14 mouse cellular contexts compared by ENCODE assay signal in the genomic region with DNA sequence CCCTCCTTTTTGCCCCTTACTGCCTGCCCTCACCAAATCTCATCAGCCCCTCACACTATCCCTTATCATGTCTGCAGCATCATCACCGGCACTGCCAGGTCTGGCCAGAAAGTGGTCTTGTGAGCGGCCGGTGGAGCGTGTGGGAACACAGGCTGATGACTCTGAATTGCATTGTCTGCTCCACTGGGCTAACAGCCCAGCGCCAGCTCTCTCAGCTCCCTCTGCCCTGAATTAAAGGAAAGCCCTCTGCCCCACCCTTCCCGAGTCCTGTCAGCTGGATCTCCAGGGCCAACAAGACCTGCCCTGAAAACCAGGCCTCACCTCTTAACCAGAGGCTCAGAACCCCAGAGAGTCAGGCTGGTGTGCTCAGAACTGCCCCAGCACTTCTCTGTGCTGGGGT.
DNase-seq lines count a peak whose midpoint lies in the region; ATAC-seq and TF ChIP-seq lines count a peak whose summit lies in the region.
"Had no signal": no experiment of that assay in that cellular context is flagged by ENCODE, and none has a peak within 500 bp of the region (broad histone marks: within the 10 kb centered on the region; RNA-seq: fewer than 3 reads in every experiment).

No protein-coding gene starts in this region.

- no peak overlapping the region for H3K9ac ChIP-seq in stomach, embryonic 15.5 days
- no peak overlapping the region for H3K9ac ChIP-seq in stomach, postnatal 0 days (ENCODE audit: low read length)
- H3K9ac ChIP-seq: heart, embryonic 13.5 days; intestine, embryonic 15.5 days; limb, embryonic 13.5 days; liver, postnatal 0 days; neural tube, embryonic 12.5 days had no signal

- 31% methylated on average over 6 of the region's 6 CpGs for WGBS in stomach, embryonic 15.5 days
- WGBS in stomach, postnatal 0 days = 10% methylated on average over 6 of the region's 6 CpGs

- H3K27ac ChIP-seq in stomach, embryonic 15.5 days = no peak overlapping the region
- no peak overlapping the region for H3K27ac ChIP-seq in stomach, postnatal 0 days (replicated peaks)
- H3K27ac ChIP-seq: heart, embryonic 13.5 days; intestine, embryonic 15.5 days; limb, embryonic 13.5 days had no signal

- H3K4me1 ChIP-seq in stomach, embryonic 15.5 days = no peaks in the 10 kb centered on the region
- no peaks in the 10 kb centered on the region for H3K4me1 ChIP-seq in stomach, postnatal 0 days (replicated peaks; ENCODE audit: control insufficient read depth, insufficient read depth)
- H3K4me1 ChIP-seq: heart, embryonic 13.5 days; intestine, embryonic 15.5 days had no signal

- H3K27me3 ChIP-seq in stomach, embryonic 15.5 days (replicated peaks) = no peaks in the 10 kb centered on the region
- H3K27me3 ChIP-seq in stomach, postnatal 0 days (ENCODE audit: control insufficient read depth, insufficient read depth, low read length) = no peaks in the 10 kb centered on the region
- H3K27me3 ChIP-seq: intestine, embryonic 15.5 days; neural tube, embryonic 12.5 days had no signal

- 0 out of 2 replicates have a peak, but pooled peaks have one; percentile 19 for ATAC-seq in stomach, embryonic 15.5 days (ENCODE audit: insufficient read depth, low FRiP score, low read depth)
- ATAC-seq in stomach, postnatal 0 days (ENCODE audit: low FRiP score, low TSS enrichment) = no peak
- ATAC-seq: intestine, embryonic 15.5 days; liver, postnatal 0 days had no signal

- peak; percentile 17 for DNase-seq in embryo, embryonic 11 days
- DNase-seq in embryo, embryonic 10 days (ENCODE audit: low spot score) = no peak
- peak; percentile 19 for DNase-seq in kidney, postnatal 10 days
- DNase-seq in kidney, adult 9 months = no peak
- no peak for DNase-seq in stomach, postnatal 0 days (ENCODE audit: low spot score)
- no peak for DNase-seq in layer of hippocampus, adult 9-10 months (ENCODE audit: low spot score)
- DNase-seq in right cerebral cortex, postnatal 25 days = no peak
- DNase-seq: adrenal gland, postnatal 14 days; liver, postnatal 0 days had no signal

- no peaks in the 10 kb centered on the region for H3K9me3 ChIP-seq in stomach, embryonic 15.5 days
- H3K9me3 ChIP-seq in stomach, postnatal 0 days (ENCODE audit: control insufficient read depth, low read length) = no peaks in the 10 kb centered on the region
- H3K9me3 ChIP-seq: intestine, embryonic 15.5 days; limb, embryonic 13.5 days; neural tube, embryonic 12.5 days had no signal

- TF ChIP-seq EP300 in stomach, postnatal 0 days (optimal IDR thresholded peaks at IDR 0.05) = no peak

- no peaks in the 10 kb centered on the region for H3K36me3 ChIP-seq in stomach, embryonic 15.5 days
- H3K36me3 ChIP-seq in stomach, postnatal 0 days (ENCODE audit: control insufficient read depth, insufficient read depth, low read length) = no peaks in the 10 kb centered on the region
- H3K36me3 ChIP-seq: heart, embryonic 13.5 days; intestine, embryonic 15.5 days; limb, embryonic 13.5 days; neural tube, embryonic 12.5 days had no signal

- H3K4me3 ChIP-seq in stomach, embryonic 15.5 days (replicated peaks) = no peak overlapping the region
- H3K4me3 ChIP-seq in stomach, postnatal 0 days (ENCODE audit: low read depth, low read length) = no peak overlapping the region
- H3K4me3 ChIP-seq: heart, embryonic 13.5 days; intestine, embryonic 15.5 days; limb, embryonic 13.5 days; neural tube, embryonic 12.5 days had no signal

- H3K4me2 ChIP-seq in stomach, embryonic 15.5 days = no peak overlapping the region
- H3K4me2 ChIP-seq in stomach, postnatal 0 days (replicated peaks; ENCODE audit: low read depth) = no peak overlapping the region
- H3K4me2 ChIP-seq: heart, embryonic 13.5 days; intestine, embryonic 15.5 days; limb, embryonic 13.5 days; neural tube, embryonic 12.5 days had no signal

- no peak for TF ChIP-seq CTCF in stomach, postnatal 0 days (IDR thresholded peaks at IDR 0.05; ENCODE audit: low read depth)

Comparison
In these comparisons a context has a peak if more than half of its experiments do, and no peak if none do; other contexts are left out.
1. DNase-seq: peak in embryo, embryonic 11 days (single experiment) and kidney, postnatal 10 days (single experiment); none in embryo, embryonic 10 days (single experiment), kidney, adult 9 months (single experiment), stomach, postnatal 0 days (single experiment), layer of hippocampus, adult 9-10 months (single experiment) and right cerebral cortex, postnatal 25 days (single experiment).